Mouse (Mus musculus): ENCODE measurements at regions not wholly inside any gene's neighbourhood (a gene's known extent, or its start where the extent isn't known, plus 50 kb on each side); places are given as distances from the start of the nearest gene placed in this dataset.

- DNase-seq, result no peak
These were observed 116.8 kb downstream of the Faxc start for GRCm38 (mm10) chr4:22047730-22048455.

- DNase-seq, result no peak
These were observed 135.8 kb downstream of the Faxc start for GRCm38 (mm10) chr4:22066785-22067433.

- no peak for DNase-seq
These were observed 136.7 kb downstream of the Faxc start for GRCm38 (mm10) chr4:22067678-22068299.

- DNase-seq, result no peak
These were observed 157.2 kb downstream of the Faxc start for GRCm38 (mm10) chr4:22088209-22088787.

GRCm38 (mm10) chr4:22089637-22090041 is 158.5 kb downstream of the Faxc start:
- no peak for DNase-seq

DNA sequence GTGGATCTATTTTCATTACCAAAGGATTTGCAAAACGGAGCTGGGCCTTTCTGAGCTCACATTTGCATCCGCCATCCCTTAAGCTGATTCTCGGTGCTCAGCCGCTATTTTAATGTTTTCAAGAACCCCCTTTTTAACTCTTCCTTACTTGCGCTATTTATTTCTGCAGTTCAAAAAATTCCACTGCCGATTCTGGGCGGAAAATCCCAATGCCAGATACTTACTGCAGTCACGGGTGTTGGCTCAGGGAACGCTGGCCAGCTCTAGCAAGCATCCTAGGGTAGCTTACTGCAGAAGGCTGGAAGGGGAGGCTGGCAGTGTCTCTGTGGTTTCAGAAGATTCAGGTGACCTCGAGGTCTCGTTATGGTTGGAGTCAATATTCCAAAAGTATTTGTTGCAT is 159.4 kb downstream of the Faxc start:
- DNase-seq, result no peak

DNA sequence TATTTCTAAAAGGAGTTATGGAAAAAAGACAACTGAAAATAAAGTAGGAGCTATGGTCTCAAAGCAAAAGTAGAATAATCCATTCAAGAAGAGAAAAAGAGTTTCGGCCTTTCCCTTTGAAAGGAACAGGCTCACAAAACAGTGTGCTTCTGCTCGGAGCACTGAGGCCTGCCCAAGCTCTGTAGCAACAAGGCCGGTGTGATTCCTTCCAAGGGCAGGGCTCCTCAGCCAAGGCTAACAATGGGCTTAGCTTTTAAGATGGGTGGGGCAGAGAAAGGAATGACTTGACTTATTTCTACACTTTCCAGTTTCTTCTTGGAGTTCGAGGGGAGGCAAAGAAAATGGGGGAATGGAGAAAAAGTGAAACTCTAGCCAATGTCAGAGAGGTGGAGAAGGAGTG is 161.4 kb downstream of the Faxc start:
- DNase-seq, result no peak

- no peak for DNase-seq
These were observed 164.3 kb downstream of the Faxc start for GRCm38 (mm10) chr4:22095257-22096031.

- DNase-seq, result no peak
These were observed 167.5 kb downstream of the Faxc start for GRCm38 (mm10) chr4:22098605-22099004.

- DNase-seq, result no peak
These were observed 171.3 kb downstream of the Faxc start for GRCm38 (mm10) chr4:22102478-22102877.

GRCm38 (mm10) chr4:22103001-22103587 is 172.0 kb downstream of the Faxc start:
- DNase-seq, result no peak

GRCm38 (mm10) chr4:22106883-22107282 is 175.8 kb downstream of the Faxc start:
- no peak for DNase-seq

DNA sequence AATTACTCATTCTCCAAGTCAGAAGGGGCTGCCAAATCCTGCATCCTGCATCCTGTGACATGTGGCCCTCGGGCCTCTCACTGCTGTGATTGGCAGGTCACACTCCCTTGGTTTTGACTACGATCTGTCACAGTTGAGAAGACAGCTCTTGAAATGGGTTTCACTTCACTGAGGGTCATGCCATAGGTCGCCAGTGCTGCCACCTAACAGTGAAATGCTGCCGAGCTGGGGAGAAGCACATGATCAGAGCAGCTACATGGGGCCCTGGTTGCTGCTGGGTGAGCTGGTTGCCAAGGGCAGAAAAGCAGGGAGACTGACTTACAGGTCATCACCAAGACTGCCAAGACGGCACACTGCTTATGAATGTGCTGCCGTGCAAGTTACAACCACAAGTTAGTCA is 178.3 kb downstream of the Faxc start:
- DNase-seq, result no peak

DNA sequence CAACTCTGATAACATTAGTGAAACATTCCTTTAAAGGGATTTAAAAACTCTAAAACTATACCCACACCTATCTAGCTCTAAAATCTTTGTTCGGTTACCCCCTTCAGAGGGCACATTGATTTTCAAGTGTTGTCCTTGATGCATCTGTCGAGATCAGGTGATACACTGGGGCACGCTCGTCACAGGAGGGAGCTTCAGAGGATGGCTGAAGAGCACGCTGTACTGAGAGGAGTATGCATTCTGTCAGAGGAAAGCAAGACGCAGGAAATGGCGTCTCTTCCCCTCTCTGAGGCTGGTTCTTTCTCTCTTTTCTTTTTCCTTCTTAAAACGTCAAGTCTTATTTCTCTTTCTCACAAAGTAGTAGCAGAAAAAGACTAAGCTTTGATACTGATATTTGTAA is 179.3 kb downstream of the Faxc start:
- no peak for DNase-seq

GRCm38 (mm10) chr4:22112209-22112608 is 181.1 kb downstream of the Faxc start:
- DNase-seq, result no peak

DNA sequence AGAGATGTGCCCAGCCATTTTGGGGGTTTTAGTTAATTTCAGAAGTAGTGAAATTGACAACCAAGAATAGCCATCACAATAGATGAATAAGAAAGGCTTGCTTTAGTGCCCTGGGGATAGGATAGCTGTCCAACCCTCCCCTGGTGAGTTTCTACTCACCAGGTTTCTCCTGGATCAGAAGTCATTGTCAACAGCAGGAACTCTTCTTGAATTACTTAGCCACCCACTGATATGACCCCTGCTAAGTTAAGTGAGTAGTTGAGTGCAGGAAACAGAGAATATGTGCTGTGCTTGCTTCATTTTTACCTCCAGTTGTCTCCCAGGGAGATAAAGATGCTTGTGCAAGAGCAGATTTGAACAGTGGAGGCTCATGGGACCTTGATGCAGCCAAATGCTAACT is 183.3 kb downstream of the Faxc start:
- DNase-seq, result no peak

DNA sequence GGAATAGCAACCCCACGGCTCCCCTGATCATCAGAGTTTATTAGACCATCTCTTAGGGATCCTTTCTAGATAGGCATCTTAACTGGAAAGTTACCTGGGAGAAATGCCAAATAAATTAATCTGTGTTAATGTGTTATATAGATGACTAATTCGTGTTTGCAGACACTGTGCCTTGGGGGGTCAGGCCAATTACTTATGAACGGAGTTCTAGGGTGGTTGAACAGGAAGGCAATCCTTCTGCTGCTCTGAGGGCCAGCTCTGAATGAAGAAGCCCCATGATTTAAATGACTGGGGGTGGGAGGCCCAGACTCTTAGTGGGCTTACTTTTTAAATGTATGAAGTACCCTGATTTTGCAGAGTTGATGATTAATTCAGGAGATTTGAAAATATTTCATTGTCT is 188.7 kb downstream of the Faxc start:
- no peak for DNase-seq

DNA sequence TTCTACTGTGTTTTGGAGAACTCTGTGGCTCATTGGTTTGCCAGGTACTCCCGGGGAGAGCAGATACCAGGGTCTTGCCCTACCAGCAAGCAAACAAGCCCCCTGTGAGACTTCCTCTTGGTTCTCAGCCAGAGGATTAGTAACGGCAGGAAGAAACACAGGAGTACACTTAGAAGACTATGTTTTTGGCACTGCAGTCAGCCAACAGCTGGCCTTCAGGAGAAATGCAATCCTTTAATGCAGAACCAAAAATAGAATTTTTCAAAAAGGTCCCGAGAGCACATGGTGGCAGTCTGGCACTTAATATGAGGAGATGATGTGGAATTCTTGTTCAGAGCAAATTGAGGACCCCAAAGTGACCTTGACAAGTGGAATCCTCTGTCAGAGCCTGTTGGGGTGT is 189.8 kb downstream of the Faxc start:
- no peak for DNase-seq

DNA sequence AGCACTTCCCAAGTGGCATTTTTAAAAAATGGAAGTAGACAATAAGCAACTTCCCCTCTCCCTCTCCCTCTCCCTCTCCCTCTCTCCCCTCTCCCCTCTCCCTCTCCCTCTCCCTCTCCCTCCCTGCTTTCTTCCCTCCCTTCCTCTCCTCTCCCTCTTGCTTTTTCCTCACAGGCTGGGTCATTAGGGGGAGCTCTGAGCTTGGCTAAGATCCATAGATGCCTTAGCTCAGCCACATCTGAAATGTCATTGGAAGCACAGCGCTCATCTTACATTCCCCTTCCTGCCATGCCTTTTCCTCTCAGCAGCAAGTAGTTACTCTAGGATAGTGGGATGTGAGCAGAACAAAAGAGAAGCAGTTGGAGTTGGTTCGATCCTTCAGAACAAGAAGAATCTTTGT is 190.3 kb downstream of the Faxc start:
- DNase-seq, result no peak

DNA sequence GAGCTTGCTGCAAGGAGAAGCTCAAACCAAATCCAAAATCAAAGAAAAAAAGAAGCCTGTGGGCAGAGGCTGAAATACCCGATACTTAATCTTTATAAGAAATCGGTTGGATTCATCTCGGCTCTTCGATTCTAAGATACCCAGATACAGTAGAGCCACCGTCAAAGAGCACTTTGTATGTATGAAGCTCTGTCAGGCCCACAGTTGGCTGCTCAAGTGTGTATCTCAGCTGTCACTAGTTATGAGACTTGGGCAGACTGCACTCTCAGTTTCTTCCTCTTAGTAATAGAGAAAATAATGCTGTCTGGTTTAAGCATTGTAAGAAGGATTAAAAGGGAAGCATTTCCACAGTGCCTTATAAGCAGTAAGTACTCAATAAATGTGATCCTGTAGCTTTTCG is 193.7 kb downstream of the Faxc start:
- no peak for DNase-seq

- no peak for DNase-seq
These were observed 199.4 kb downstream of the Faxc start for GRCm38 (mm10) chr4:22130511-22130910.
